Mouse (Mus musculus): ENCODE results near the gene 2010109A12Rik. TPM values are rescaled to one million over a fixed set of nuclear protein-coding genes. Genes with fewer than 3 reads are reported as not detected.

Gene 2010109A12Rik
- polyA plus RNA-seq, 1 experiment from 2014 or later: 1.4 TPM

- no peak overlapping the region for H3K9ac ChIP-seq (replicated peaks; ENCODE audit: low read depth, low read length)
- H3K27me3 ChIP-seq (ENCODE audit: control insufficient read depth, insufficient read depth, low read length): no peaks in the 10 kb centered on the region
- H3K4me2 ChIP-seq (ENCODE audit: low read depth, low read length): no peak overlapping the region
- H3K9me3 ChIP-seq (ENCODE audit: control insufficient read depth, low read length): no peaks in the 10 kb centered on the region
- no peaks in the 10 kb centered on the region for H3K36me3 ChIP-seq (ENCODE audit: control insufficient read depth, insufficient read depth, low read length)
- ATAC-seq (ENCODE audit: low read depth): no peak
- H3K4me1 ChIP-seq (ENCODE audit: control insufficient read depth, insufficient read depth, low read length): no peaks in the 10 kb centered on the region
- no peak overlapping the region for H3K27ac ChIP-seq (ENCODE audit: low read depth, low read length)
- WGBS: 88% methylated on average over 4 of the region's 4 CpGs
- H3K4me3 ChIP-seq (ENCODE audit: low read depth, low read length): no peak overlapping the region
These were observed 30.2 kb downstream of the 2010109A12Rik start for GRCm38 (mm10) chr5:93236541-93236940.

- no peaks in the 10 kb centered on the region for H3K27me3 ChIP-seq (ENCODE audit: control insufficient read depth, insufficient read depth, low read length)
- no peak overlapping the region for H3K4me2 ChIP-seq (ENCODE audit: low read depth, low read length)
- no peaks in the 10 kb centered on the region for H3K36me3 ChIP-seq (ENCODE audit: control insufficient read depth, insufficient read depth, low read length)
- H3K27ac ChIP-seq (ENCODE audit: low read depth, low read length): no peak overlapping the region
- ATAC-seq (ENCODE audit: low read depth): no peak
- H3K4me1 ChIP-seq (ENCODE audit: control insufficient read depth, insufficient read depth, low read length): no peaks in the 10 kb centered on the region
- H3K9ac ChIP-seq (replicated peaks; ENCODE audit: low read depth, low read length): no peak overlapping the region
- H3K4me3 ChIP-seq (ENCODE audit: low read depth, low read length): no peak overlapping the region
- WGBS: 86% methylated on average over 8 of the region's 8 CpGs
- no peaks in the 10 kb centered on the region for H3K9me3 ChIP-seq (ENCODE audit: control insufficient read depth, low read length)
These were observed 33.5 kb downstream of the 2010109A12Rik start for GRCm38 (mm10) chr5:93239590-93240544.

GRCm38 (mm10) chr5:93245280-93245679, 39.0 kb downstream of the 2010109A12Rik start:
- no peaks in the 10 kb centered on the region for H3K9me3 ChIP-seq (ENCODE audit: control insufficient read depth, low read length)
- no peak overlapping the region for H3K9ac ChIP-seq (replicated peaks; ENCODE audit: low read depth, low read length)
- no peak overlapping the region for H3K27ac ChIP-seq (ENCODE audit: low read depth, low read length)
- H3K36me3 ChIP-seq (ENCODE audit: control insufficient read depth, insufficient read depth, low read length): no peaks in the 10 kb centered on the region
- 47% methylated on average over 2 of the region's 2 CpGs for WGBS
- H3K27me3 ChIP-seq (ENCODE audit: control insufficient read depth, insufficient read depth, low read length): no peaks in the 10 kb centered on the region
- H3K4me1 ChIP-seq (ENCODE audit: control insufficient read depth, insufficient read depth, low read length): no peaks in the 10 kb centered on the region
- no peak overlapping the region for H3K4me2 ChIP-seq (ENCODE audit: low read depth, low read length)
- H3K4me3 ChIP-seq (ENCODE audit: low read depth, low read length): no peak overlapping the region
- no peak for ATAC-seq (ENCODE audit: low read depth)

- Histone ChIP-seq H3K9me3 (ENCODE audit: control insufficient read depth, low read length) (no peaks in the 10 kb centered on the region), H3K36me3 (ENCODE audit: control insufficient read depth, insufficient read depth, low read length) (no peaks in the 10 kb centered on the region), H3K27me3 (ENCODE audit: control insufficient read depth, insufficient read depth, low read length) (no peaks in the 10 kb centered on the region), H3K4me1 (ENCODE audit: control insufficient read depth, insufficient read depth, low read length) (no peaks in the 10 kb centered on the region), H3K27ac (ENCODE audit: low read depth, low read length) (no peak overlapping the region), H3K4me2 (ENCODE audit: low read depth, low read length) (no peak overlapping the region), H3K9ac (replicated peaks; ENCODE audit: low read depth, low read length) (no peak overlapping the region), H3K4me3 (ENCODE audit: low read depth, low read length) (no peak overlapping the region)
- no peak for ATAC-seq (ENCODE audit: low read depth)
- WGBS: 82% methylated on average over 6 of the region's 6 CpGs
These were observed 43.7 kb downstream of the 2010109A12Rik start for GRCm38 (mm10) chr5:93249940-93250578.

GRCm38 (mm10) chr5:93251001-93251760, 44.9 kb downstream of the 2010109A12Rik start:
- 88% methylated on average over 12 of the region's 12 CpGs for WGBS
- Histone ChIP-seq H3K9me3 (ENCODE audit: control insufficient read depth, low read length) (no peaks in the 10 kb centered on the region), H3K4me3 (ENCODE audit: low read depth, low read length) (no peak overlapping the region), H3K4me1 (ENCODE audit: control insufficient read depth, insufficient read depth, low read length) (no peaks in the 10 kb centered on the region), H3K9ac (replicated peaks; ENCODE audit: low read depth, low read length) (no peak overlapping the region), H3K27ac (ENCODE audit: low read depth, low read length) (no peak overlapping the region), H3K27me3 (ENCODE audit: control insufficient read depth, insufficient read depth, low read length) (no peaks in the 10 kb centered on the region), H3K36me3 (ENCODE audit: control insufficient read depth, insufficient read depth, low read length) (no peaks in the 10 kb centered on the region), H3K4me2 (ENCODE audit: low read depth, low read length) (no peak overlapping the region)
- ATAC-seq (ENCODE audit: low read depth): no peak

GRCm38 (mm10) chr5:93255759-93256265, 49.5 kb downstream of the 2010109A12Rik start:
- no peaks in the 10 kb centered on the region for H3K4me1 ChIP-seq (ENCODE audit: control insufficient read depth, insufficient read depth, low read length)
- no peaks in the 10 kb centered on the region for H3K27me3 ChIP-seq (ENCODE audit: control insufficient read depth, insufficient read depth, low read length)
- WGBS: 87% methylated on average over 5 of the region's 5 CpGs
- ATAC-seq (ENCODE audit: low read depth): no peak
- no peak overlapping the region for H3K4me3 ChIP-seq (ENCODE audit: low read depth, low read length)
- no peak overlapping the region for H3K4me2 ChIP-seq (ENCODE audit: low read depth, low read length)
- H3K9ac ChIP-seq (replicated peaks; ENCODE audit: low read depth, low read length): no peak overlapping the region
- no peaks in the 10 kb centered on the region for H3K36me3 ChIP-seq (ENCODE audit: control insufficient read depth, insufficient read depth, low read length)
- no peak overlapping the region for H3K27ac ChIP-seq (ENCODE audit: low read depth, low read length)
- no peaks in the 10 kb centered on the region for H3K9me3 ChIP-seq (ENCODE audit: control insufficient read depth, low read length)

GRCm38 (mm10) chr5:93256820-93257405, 50.6 kb downstream of the 2010109A12Rik start:
- no peaks in the 10 kb centered on the region for H3K4me1 ChIP-seq (ENCODE audit: control insufficient read depth, insufficient read depth, low read length)
- no peak overlapping the region for H3K4me2 ChIP-seq (ENCODE audit: low read depth, low read length)
- no peaks in the 10 kb centered on the region for H3K36me3 ChIP-seq (ENCODE audit: control insufficient read depth, insufficient read depth, low read length)
- H3K9ac ChIP-seq (replicated peaks; ENCODE audit: low read depth, low read length): no peak overlapping the region
- no peak overlapping the region for H3K4me3 ChIP-seq (ENCODE audit: low read depth, low read length)
- no peaks in the 10 kb centered on the region for H3K27me3 ChIP-seq (ENCODE audit: control insufficient read depth, insufficient read depth, low read length)
- H3K9me3 ChIP-seq (ENCODE audit: control insufficient read depth, low read length): no peaks in the 10 kb centered on the region
- no peak for ATAC-seq (ENCODE audit: low read depth)
- H3K27ac ChIP-seq (ENCODE audit: low read depth, low read length): no peak overlapping the region

DNA sequence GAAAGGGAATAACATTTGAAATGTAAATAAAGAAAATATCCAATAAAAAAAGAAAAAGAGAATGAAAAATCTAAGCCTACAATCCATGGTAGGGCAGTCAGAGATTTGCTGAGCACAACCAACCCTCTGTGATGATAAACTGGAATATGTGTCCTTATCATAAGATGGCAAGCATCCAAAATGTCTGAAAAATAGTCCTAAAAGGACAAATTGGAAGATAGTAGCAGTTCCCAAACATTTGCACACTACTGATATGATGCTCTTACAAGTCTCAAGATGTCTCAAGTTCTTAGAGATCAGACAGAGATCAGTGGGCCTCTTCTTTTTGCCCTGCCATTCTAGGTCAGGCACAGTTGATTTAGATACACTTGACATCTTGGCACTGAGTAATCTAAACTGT, 53.0 kb downstream of the 2010109A12Rik start:
- Histone ChIP-seq H3K36me3 (ENCODE audit: control insufficient read depth, insufficient read depth, low read length) (no peaks in the 10 kb centered on the region), H3K9me3 (ENCODE audit: control insufficient read depth, low read length) (no peaks in the 10 kb centered on the region), H3K4me1 (ENCODE audit: control insufficient read depth, insufficient read depth, low read length) (no peaks in the 10 kb centered on the region), H3K27ac (ENCODE audit: low read depth, low read length) (no peak overlapping the region), H3K9ac (replicated peaks; ENCODE audit: low read depth, low read length) (no peak overlapping the region), H3K4me3 (ENCODE audit: low read depth, low read length) (no peak overlapping the region), H3K27me3 (ENCODE audit: control insufficient read depth, insufficient read depth, low read length) (no peaks in the 10 kb centered on the region), H3K4me2 (ENCODE audit: low read depth, low read length) (no peak overlapping the region)
- no peak for ATAC-seq (ENCODE audit: low read depth)

Measured in neural tube, embryonic 14.5 days (tissue).